Mouse (Mus musculus) liver, embryonic 14.5 days (tissue): ENCODE measurements around the gene Pde4d. TPM values are rescaled to one million over a fixed set of nuclear protein-coding genes. Genes with fewer than 3 reads are reported as not detected.

Experiments used
- ATAC-seq: fragments of 200-750 bp; cut with Nextera tagmentation; 2 replicates; pipeline ENCODE4 v1.8.0; 2017; ENCODE audit warnings: moderate number of reproducible peaks, mild to moderate bottlenecking, moderate library complexity; ENCODE audit not compliant: insufficient read depth
- DNase-seq, 3 experiments: peaks; one replicate each; pipeline ENCODE4 v3.0.0-alpha.2; 2012 to 2013; ENCODE audit warnings: low read depth in 3 of 3, low spot score in 3 of 3
- H3K27ac ChIP-seq: fragments of 300-500 bp; sonication (generic); 2 replicates; pipeline ENCODE4 v1.5.1; 2014; ENCODE audit warnings: moderate library complexity, mild to moderate bottlenecking, control low read depth, inconsistent platforms
- H3K27me3 ChIP-seq: fragments of 300-500 bp; sonication (generic); 2 replicates; pipeline ENCODE4 v1.6.1; 2014; ENCODE audit warnings: mild to moderate bottlenecking, low read length, moderate library complexity; ENCODE audit not compliant: control insufficient read depth, insufficient read depth
- H3K36me3 ChIP-seq: fragments of 300-500 bp; sonication (generic); replicated peaks from 2 replicates; pipeline ENCODE4 v1.6.1; 2014; ENCODE audit warnings: low read depth; ENCODE audit not compliant: control insufficient read depth, insufficient read depth
- H3K4me1 ChIP-seq, 2 experiments: fragments of 200-500 bp in 1 of 2; fragments of 300-500 bp in 1 of 2; sonication (generic) in 1 of 2; replicated peaks; 2 replicates each; pipeline ENCODE4 v1.6.1; 2012 to 2014; ENCODE audit warnings: antibody characterized with exemption in 1 of 2, inconsistent platforms in 1 of 2, low read length in 1 of 2; ENCODE audit not compliant: control insufficient read depth in 2 of 2, insufficient read depth in 2 of 2
- H3K4me2 ChIP-seq: fragments of 300-500 bp; sonication (generic); 2 replicates; pipeline ENCODE4 v1.6.1; 2014; ENCODE audit warnings: low read depth, mild to moderate bottlenecking, control low read depth, moderate library complexity
- H3K4me3 ChIP-seq, 2 experiments: fragments of 200-500 bp in 1 of 2; fragments of 300-500 bp in 1 of 2; sonication (generic) in 1 of 2; 2 replicates each; pipeline ENCODE4 v1.5.1; 2012 to 2014; ENCODE audit warnings: low read depth in 2 of 2, low read length in 2 of 2, mild to moderate bottlenecking in 2 of 2, control low read depth in 1 of 2, inconsistent platforms in 1 of 2, moderate library complexity in 1 of 2; ENCODE audit not compliant: insufficient read depth in 1 of 2
- H3K9ac ChIP-seq: fragments of 300-500 bp; sonication (generic); replicated peaks from 2 replicates; pipeline ENCODE4 v1.6.1; 2014; ENCODE audit warnings: mild to moderate bottlenecking, control low read depth, moderate library complexity
- H3K9me3 ChIP-seq: fragments of 300-500 bp; sonication (generic); 2 replicates; pipeline ENCODE4 v1.6.1; 2016; ENCODE audit warnings: low read length, mixed read lengths; ENCODE audit not compliant: control insufficient read depth
- CTCF ChIP-seq: IDR thresholded peaks from 2 replicates; pipeline ENCODE4 v1.5.1; 2016; ENCODE audit warnings: antibody characterized with exemption, low read depth, control low read depth
- EP300 ChIP-seq: IDR thresholded peaks from 2 replicates; pipeline ENCODE4 v1.6.1; 2016; ENCODE audit warnings: antibody characterized with exemption, low read depth
- WGBS: fragments of 180-500 bp; shearing (Covaris S2); extraction: QIAGEN DNeasy Blood & Tissue Kit; methylation state at CpG from one replicate; pipeline ENCODE4 v1.1.7; 2014; ENCODE audit not compliant: insufficient replicate concordance; 5-methylcytosine and 5-hydroxymethylcytosine counted together
- polyA plus RNA-seq, 2 experiments: library from polyadenylated mRNA; depleted of rRNA in 1 of 2; stranded (reverse) in 1 of 2; unstranded in 1 of 2; fragments of >200 nt; fragmentation: Nextera tagmentation in 1 of 2; extraction: Ambion mirVana in 1 of 2; gene quantifications; 2 replicates each; pipeline versions ENCODE4 v1.2.1 to v1.2.3; 2012 to 2014

The Pde4d gene
- polyA plus RNA-seq, 2 experiments: 4.9 to 8.6 TPM

DNA sequence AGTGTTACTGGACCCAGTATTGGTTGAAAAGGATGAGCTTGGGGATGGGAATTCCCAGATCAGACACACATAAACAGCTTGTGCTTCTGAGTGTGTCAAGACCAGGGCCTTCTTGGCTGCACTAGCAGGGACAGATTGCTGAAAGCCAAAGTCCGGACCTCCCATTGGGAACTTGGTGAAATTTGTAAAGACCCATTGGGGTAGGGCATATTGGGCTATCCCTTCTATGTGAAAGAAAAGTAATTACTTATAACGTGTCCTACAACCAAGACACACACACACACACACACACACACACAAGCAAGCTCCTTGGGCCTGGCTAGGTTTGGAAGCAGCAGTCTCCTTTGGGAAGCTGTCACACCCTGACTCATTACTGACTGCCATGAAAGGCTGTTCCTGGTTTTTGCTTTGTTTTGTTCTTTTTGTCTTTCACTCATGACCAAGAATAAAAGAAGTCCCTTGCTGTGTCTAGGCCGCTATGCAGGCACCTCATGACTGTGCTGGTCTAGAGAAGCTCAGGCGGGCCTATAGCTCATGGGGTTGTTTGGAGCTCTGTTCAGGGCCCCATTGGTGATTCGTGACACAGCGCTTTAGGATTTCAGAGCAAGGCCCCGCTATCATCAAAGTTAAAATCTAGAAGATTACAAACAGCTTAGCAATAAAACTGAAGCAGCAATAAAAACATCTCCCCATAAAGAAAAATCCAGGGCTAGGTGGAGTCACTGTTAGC is 1495.2 kb downstream of the Pde4d start:
- H3K36me3 ChIP-seq: peaks cover 6% of the 10 kb centered on the region
- H3K9me3 ChIP-seq: no peaks in the 10 kb centered on the region
- H3K27ac ChIP-seq: no peak overlapping the region
- TF ChIP-seq EP300 (no peak), CTCF (no peak)
- no peak overlapping the region for H3K4me3 ChIP-seq
- H3K4me1 ChIP-seq: no peaks in the 10 kb centered on the region
- DNase-seq (no peak), ATAC-seq (no peak)
- H3K9ac ChIP-seq: no peak overlapping the region
- WGBS: 84% methylated on average over 7 of the region's 7 CpGs
- H3K4me2 ChIP-seq: no peak overlapping the region
- no peaks in the 10 kb centered on the region for H3K27me3 ChIP-seq

DNA sequence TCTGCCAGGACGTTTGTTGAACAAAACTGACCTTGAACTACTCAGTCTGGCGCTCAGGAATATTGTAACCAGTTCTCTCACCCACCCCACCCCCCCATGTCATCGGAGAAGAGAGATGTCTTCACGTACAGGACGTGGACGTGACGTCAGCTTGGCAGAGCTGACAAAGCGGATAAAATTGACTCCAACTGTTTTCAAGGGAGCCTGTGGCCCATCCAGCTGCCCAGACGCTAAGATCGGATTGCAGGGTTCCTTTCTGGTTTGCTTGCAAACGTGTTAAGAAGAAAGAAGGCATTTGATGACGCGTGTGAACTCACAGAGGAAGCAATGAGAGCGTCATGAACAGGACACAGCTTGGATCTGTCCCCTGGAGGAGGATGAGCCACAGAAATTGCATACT is 1501.7 kb downstream of the Pde4d start:
- 80% methylated on average over 14 of the region's 14 CpGs for WGBS
- Histone ChIP-seq H3K4me2 (no peak overlapping the region), H3K9me3 (no peaks in the 10 kb centered on the region), H3K27ac (no peak overlapping the region), H3K36me3 (peaks cover 17% of the 10 kb centered on the region), H3K4me1 (no peaks in the 10 kb centered on the region), H3K4me3 (no peak overlapping the region), H3K9ac (no peak overlapping the region), H3K27me3 (no peaks in the 10 kb centered on the region)
- DNase-seq (no peak), ATAC-seq (no peak)
- TF ChIP-seq EP300 (no peak), CTCF (no peak)

DNA sequence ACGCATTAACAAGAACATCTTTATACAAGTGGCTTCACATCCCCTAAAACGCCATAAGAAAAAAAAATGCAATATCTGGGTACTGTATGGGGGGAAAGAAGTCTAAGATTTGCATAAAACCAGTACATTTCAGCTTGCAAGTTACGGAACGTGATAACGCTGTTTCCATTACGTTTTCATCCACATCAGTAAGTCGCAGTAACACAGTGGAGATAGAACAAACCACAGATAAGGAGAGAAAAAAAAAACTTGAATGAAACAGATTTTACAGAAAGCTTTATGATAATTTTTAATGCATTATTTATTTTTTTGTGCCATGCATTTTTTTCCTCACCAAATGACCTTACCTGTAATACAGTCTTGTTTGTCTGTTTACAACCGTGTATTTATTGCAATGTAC is 1504.4 kb downstream of the Pde4d start:
- 59% methylated on average over 8 of the region's 8 CpGs for WGBS
- ATAC-seq (no peak), DNase-seq (no peak)
- no peaks in the 10 kb centered on the region for H3K9me3 ChIP-seq
- TF ChIP-seq EP300: no peak
- no peak for TF ChIP-seq CTCF
- no peak overlapping the region for H3K4me3 ChIP-seq
- H3K36me3 ChIP-seq: peaks cover 17% of the 10 kb centered on the region
- H3K27me3 ChIP-seq: no peaks in the 10 kb centered on the region
- H3K4me1 ChIP-seq: no peaks in the 10 kb centered on the region
- H3K4me2 ChIP-seq: no peak overlapping the region
- no peak overlapping the region for H3K27ac ChIP-seq
- no peak overlapping the region for H3K9ac ChIP-seq

DNA sequence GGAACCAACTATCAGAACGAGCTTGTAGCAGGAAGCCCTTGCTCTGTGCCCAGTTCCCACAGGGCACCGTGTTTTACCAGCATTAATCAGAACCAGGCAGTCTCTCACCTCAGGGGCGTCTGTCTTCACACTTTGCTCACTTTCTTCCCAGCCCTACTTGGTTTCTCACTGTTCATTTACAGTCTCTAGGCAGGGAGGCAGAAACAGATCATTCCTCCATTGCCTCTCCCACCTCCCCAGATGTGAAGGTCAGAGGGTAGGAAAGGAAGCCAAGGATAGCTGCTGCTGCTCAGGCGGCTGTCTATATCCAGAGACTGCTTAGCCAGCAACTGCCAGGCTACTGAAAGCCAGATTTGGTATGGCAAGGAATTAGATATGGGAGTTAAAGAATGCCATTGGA is 1508.2 kb downstream of the Pde4d start:
- Histone ChIP-seq H3K27me3 (no peaks in the 10 kb centered on the region), H3K36me3 (no peaks in the 10 kb centered on the region), H3K4me2 (no peak overlapping the region), H3K9me3 (no peaks in the 10 kb centered on the region), H3K4me1 (no peaks in the 10 kb centered on the region), H3K4me3 (no peak overlapping the region), H3K27ac (no peak overlapping the region), H3K9ac (no peak overlapping the region)
- TF ChIP-seq CTCF (no peak), EP300 (no peak)
- ATAC-seq (no peak), DNase-seq (no peak)
- WGBS: 47% methylated on average over 4 of the region's 4 CpGs

DNA sequence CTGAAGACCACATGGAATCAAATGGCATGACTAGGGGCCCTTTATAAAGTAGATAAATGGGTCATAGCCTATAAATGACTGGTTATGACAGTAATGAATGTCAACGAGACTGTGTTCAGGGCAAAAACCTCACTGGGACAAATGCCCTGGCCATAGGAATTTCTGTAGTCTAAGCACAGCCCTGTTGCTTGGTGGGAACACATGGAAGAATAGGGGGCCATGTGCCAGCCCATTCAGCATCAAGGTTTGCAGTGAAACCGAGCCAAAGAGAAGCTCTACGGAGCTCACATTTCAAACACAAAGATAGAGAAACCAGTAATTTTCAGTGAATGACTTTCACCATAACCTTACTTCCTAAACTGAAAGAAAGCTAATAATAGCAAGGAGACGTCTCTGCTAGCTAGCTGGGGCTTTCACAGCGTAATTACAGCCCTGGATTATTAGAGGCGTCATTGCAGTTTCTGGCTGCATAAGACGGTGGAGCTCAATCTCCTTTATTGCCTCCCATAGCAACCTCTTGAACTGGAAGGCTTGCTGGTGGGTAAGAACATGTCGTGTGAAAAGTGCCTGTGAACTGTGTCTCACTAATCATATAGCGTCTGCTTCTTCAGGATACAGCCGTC is 1533.2 kb downstream of the Pde4d start:
- Histone ChIP-seq H3K4me2 (no peak overlapping the region), H3K4me1 (no peaks in the 10 kb centered on the region), H3K27me3 (no peaks in the 10 kb centered on the region), H3K9ac (no peak overlapping the region), H3K4me3 (no peak overlapping the region), H3K36me3 (no peaks in the 10 kb centered on the region), H3K9me3 (no peaks in the 10 kb centered on the region), H3K27ac (no peak overlapping the region)
- TF ChIP-seq EP300 (no peak), CTCF (no peak)
- DNase-seq (no peak), ATAC-seq (no peak)
- WGBS: 56% methylated on average over 10 of the region's 10 CpGs
